Mouse (Mus musculus) forebrain, embryonic 14.5 days (tissue): ENCODE results near the gene Gm1604a. TPM values are rescaled to one million over a fixed set of nuclear protein-coding genes. Genes with fewer than 3 reads are reported as not detected.
A peak's percentile ranks its signal among the peaks of the same experiment; 100 is the strongest.
"Not testable (repeated sequence)": the region's sequence is repeated elsewhere in the genome, so short reads cannot be mapped to it uniquely, and the experiment has no call there.

ENCODE experiments used
- ATAC-seq: fragments of 200-750 bp; cut with Nextera tagmentation; 2 replicates; pipeline ENCODE4 v1.8.0; 2017; ENCODE audit warnings: mild to moderate bottlenecking, moderate library complexity
- DNase-seq: peaks from one replicate; pipeline ENCODE4 v3.0.0-alpha.2; 2015; ENCODE audit warnings: low spot score
- H3K27ac ChIP-seq: fragments of 300-500 bp; sonication (generic); 2 replicates; pipeline ENCODE4 v1.5.1; 2014; ENCODE audit warnings: low read depth, mild to moderate bottlenecking, control low read depth, low read length, moderate library complexity
- H3K27me3 ChIP-seq: fragments of 300-500 bp; sonication (generic); replicated peaks from 2 replicates; pipeline ENCODE4 v1.6.1; 2014; ENCODE audit warnings: low read length, control low read depth, mixed read lengths; ENCODE audit not compliant: control insufficient read depth, insufficient read depth
- H3K36me3 ChIP-seq: fragments of 300-500 bp; sonication (generic); 2 replicates; pipeline ENCODE4 v1.6.1; 2014; ENCODE audit warnings: low read length, control low read depth; ENCODE audit not compliant: control insufficient read depth, insufficient read depth
- H3K4me1 ChIP-seq: fragments of 300-500 bp; sonication (generic); 2 replicates; pipeline ENCODE4 v1.6.1; 2014; ENCODE audit warnings: antibody characterized with exemption, low read length, control low read depth; ENCODE audit not compliant: control insufficient read depth, insufficient read depth
- H3K4me2 ChIP-seq: fragments of 300-500 bp; sonication (generic); 2 replicates; pipeline ENCODE4 v1.6.1; 2014; ENCODE audit warnings: mild to moderate bottlenecking, control low read depth, low read length
- H3K4me3 ChIP-seq: fragments of 300-500 bp; sonication (generic); 2 replicates; pipeline ENCODE4 v1.5.1; 2014; ENCODE audit warnings: low read depth, low read length, control low read depth
- H3K9ac ChIP-seq: fragments of 300-500 bp; sonication (generic); 2 replicates; pipeline ENCODE4 v1.6.1; 2014; ENCODE audit warnings: mild to moderate bottlenecking, low read length, control low read depth, moderate library complexity
- H3K9me3 ChIP-seq: fragments of 300-500 bp; sonication (generic); replicated peaks from 2 replicates; pipeline ENCODE4 v1.6.1; 2016; ENCODE audit warnings: low read length, control low read depth, mixed read lengths; ENCODE audit not compliant: control insufficient read depth
- WGBS: fragments of 180-500 bp; shearing (Covaris S2); extraction: QIAGEN DNeasy Blood & Tissue Kit; methylation state at CpG from one replicate; pipeline ENCODE4 v1.1.7; 2014; 5-methylcytosine and 5-hydroxymethylcytosine counted together
- polyA plus RNA-seq: library from polyadenylated mRNA; unstranded; fragments of >200 nt; fragmentation: Nextera tagmentation; extraction: Ambion mirVana; gene quantifications from 2 replicates; pipeline ENCODE4 v1.2.1, GENCODE M21; 2014

Gene Gm1604a
- polyA plus RNA-seq, result not detected in 2 replicates

GRCm38 (mm10) chr17:7025257-7025656 lies at the start of gene Gm1604a:
TSS of gene Gm1604a (plus strand) at chr17:7025568.
- H3K27me3 ChIP-seq, H3K9me3 ChIP-seq, H3K9ac ChIP-seq, H3K4me2 ChIP-seq, H3K4me3 ChIP-seq, H3K27ac ChIP-seq, H3K36me3 ChIP-seq, DNase-seq, H3K4me1 ChIP-seq: not testable (repeated sequence)
- peak; percentile 88 for ATAC-seq
- WGBS, result 6% methylated on average over 4 of the region's 14 CpGs

GRCm38 (mm10) chr17:6978287-6979248 lies 46.8 kb upstream of the Gm1604a start, which contains the start of gene Gm49721:
TSS of gene Gm49721 (plus strand) at chr17:6978904.
- H3K9me3 ChIP-seq, H3K27me3 ChIP-seq, H3K27ac ChIP-seq, H3K4me1 ChIP-seq, H3K36me3 ChIP-seq: not testable (repeated sequence)
- DNase-seq (peak; percentile 17), ATAC-seq (peak; percentile 99)
- 1% methylated on average over 37 of the region's 68 CpGs for WGBS
- peak within 1 kb of the TSS; percentile 50 for H3K4me2 ChIP-seq
- H3K9ac ChIP-seq, result peak within 1 kb of the TSS; percentile 59
- H3K4me3 ChIP-seq, result peak within 1 kb of the TSS; percentile 41

GRCm38 (mm10) chr17:6979380-6979779 lies 46.0 kb upstream of the Gm1604a start:
- H3K9ac ChIP-seq, result peak overlapping the region; percentile 59; the same call in 1 of the 2 replicates
- not testable (repeated sequence) for H3K4me1 ChIP-seq, H3K36me3 ChIP-seq, DNase-seq, H3K9me3 ChIP-seq, H3K27me3 ChIP-seq, H3K27ac ChIP-seq
- WGBS, result 35% methylated on average over 5 of the region's 5 CpGs
- peak overlapping the region; percentile 50 for H3K4me2 ChIP-seq
- peak; percentile 8; the same call in 1 of the 2 replicates for ATAC-seq
- peak overlapping the region; percentile 41 for H3K4me3 ChIP-seq

GRCm38 (mm10) chr17:6980144-6980543 lies 45.2 kb upstream of the Gm1604a start:
- H3K9me3 ChIP-seq, ATAC-seq, H3K4me2 ChIP-seq, H3K27me3 ChIP-seq, H3K9ac ChIP-seq, H3K27ac ChIP-seq, H3K36me3 ChIP-seq, DNase-seq, H3K4me1 ChIP-seq, H3K4me3 ChIP-seq: not testable (repeated sequence)
- 95% methylated on average over 5 of the region's 8 CpGs for WGBS

GRCm38 (mm10) chr17:6986118-6986517 lies 39.2 kb upstream of the Gm1604a start:
- H3K27ac ChIP-seq, H3K36me3 ChIP-seq, DNase-seq, H3K27me3 ChIP-seq, H3K9ac ChIP-seq, H3K4me2 ChIP-seq, ATAC-seq, H3K9me3 ChIP-seq, H3K4me3 ChIP-seq, H3K4me1 ChIP-seq: not testable (repeated sequence)
- 100% methylated on average over 1 of the region's 1 CpGs for WGBS

GRCm38 (mm10) chr17:6995504-6995903 lies 29.9 kb upstream of the Gm1604a start:
- not testable (repeated sequence) for H3K4me3 ChIP-seq, H3K27me3 ChIP-seq, H3K27ac ChIP-seq, H3K36me3 ChIP-seq, DNase-seq, H3K9me3 ChIP-seq, ATAC-seq, H3K4me1 ChIP-seq, H3K9ac ChIP-seq, H3K4me2 ChIP-seq
- WGBS, result no CpG with 5 or more reads among the region's 6 CpGs

GRCm38 (mm10) chr17:6996826-6997225 lies 28.5 kb upstream of the Gm1604a start:
- 80% methylated on average over 8 of the region's 8 CpGs for WGBS
- not testable (repeated sequence) for H3K4me3 ChIP-seq, ATAC-seq, H3K36me3 ChIP-seq, H3K27ac ChIP-seq, H3K4me2 ChIP-seq, H3K4me1 ChIP-seq, H3K9ac ChIP-seq, DNase-seq, H3K27me3 ChIP-seq, H3K9me3 ChIP-seq

- not testable (repeated sequence) for H3K4me2 ChIP-seq, H3K4me1 ChIP-seq, H3K27me3 ChIP-seq, DNase-seq, H3K4me3 ChIP-seq, H3K9me3 ChIP-seq, H3K27ac ChIP-seq, H3K36me3 ChIP-seq, ATAC-seq, H3K9ac ChIP-seq
- WGBS, result no CpG with 5 or more reads among the region's 7 CpGs
Observed at GRCm38 (mm10) chr17:6997778-6998490, 27.4 kb upstream of the Gm1604a start.
